Mouse (Mus musculus) T-helper 1 cell (primary cell): Measurements from ENCODE around the gene Lacc1.
"Not testable (repeated sequence)": the region's sequence is repeated elsewhere in the genome, so short reads cannot be mapped to it uniquely, and the experiment has no call there.

Experiments
- in situ Hi-C: fragments of 300-600 bp; cut with MboI, MseI; formaldehyde crosslinking; loops from one replicate; pipeline ENCODE4 v1.15.1; 2025; ENCODE audit warnings: high pct_unique_total_duplicates

Gene Lacc1

DNA sequence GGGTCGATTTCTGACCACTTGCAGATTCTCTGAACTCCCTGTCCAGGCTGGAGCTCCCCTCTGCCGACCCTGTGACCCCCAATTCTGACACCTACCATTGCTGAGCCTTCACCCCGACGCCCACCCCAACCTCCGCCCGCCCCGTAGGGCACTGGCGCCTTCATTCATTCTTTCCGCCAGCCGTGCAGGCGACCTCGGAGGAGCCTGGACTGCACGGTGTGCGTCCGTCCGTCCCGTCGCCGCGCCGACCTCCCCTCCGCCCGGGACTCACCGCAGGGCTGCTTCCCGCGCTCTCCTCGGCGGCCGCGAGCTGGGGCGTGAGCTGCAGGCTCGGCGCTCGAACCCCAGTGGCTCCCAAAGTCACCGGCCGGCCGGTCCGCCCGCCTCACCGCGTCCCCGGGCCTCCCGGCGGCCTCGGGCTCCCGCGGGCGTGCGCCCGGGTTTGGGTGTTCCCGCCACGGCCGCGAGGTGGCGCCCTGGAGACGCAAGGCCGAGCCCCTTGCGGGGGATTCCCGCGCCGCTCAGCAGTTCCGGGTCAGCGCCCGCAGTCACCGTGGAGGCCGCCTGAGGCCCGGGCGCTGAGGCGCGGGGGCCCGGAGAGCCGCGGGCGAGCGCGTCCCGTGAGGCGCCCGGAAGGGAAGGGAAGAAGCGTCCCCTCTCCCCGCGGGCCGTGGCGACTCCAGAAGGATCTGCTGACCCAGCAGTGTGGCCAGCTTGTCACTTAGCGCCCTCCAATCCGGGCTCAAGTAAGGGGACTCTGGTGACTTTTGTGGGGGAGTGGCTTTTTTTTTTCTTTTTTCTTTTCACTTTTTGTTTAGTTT, at the start of gene Lacc1, which contains the start of gene Ccdc122:
Gene Lacc1 (minus strand): TSS at position 679 of the 821 bp plus-strand sequence.
Gene Ccdc122 (plus strand): TSS at position 547 of the 821 bp plus-strand sequence.
- in situ Hi-C loops = no loop called here

DNA sequence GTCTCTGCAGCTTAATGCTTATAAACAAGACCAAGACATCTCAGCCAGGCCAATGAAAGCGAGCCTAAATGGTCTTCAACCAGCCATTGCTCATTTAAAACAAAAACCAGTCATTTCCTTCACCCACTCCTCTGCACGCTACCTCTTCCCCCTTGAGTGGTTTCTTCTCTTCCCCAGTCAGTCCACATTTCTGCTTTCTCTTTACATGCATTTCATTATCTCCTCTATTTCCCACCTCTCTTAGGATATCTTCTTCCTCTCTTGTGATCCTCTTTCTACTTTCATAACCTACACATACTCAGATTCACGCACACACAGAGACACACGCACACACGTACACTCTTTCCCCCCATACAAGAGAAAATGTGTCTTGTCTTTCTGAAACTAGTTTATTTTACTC, 44.5 kb upstream of the Lacc1 start:
- in situ Hi-C loops = no loop called here

DNA sequence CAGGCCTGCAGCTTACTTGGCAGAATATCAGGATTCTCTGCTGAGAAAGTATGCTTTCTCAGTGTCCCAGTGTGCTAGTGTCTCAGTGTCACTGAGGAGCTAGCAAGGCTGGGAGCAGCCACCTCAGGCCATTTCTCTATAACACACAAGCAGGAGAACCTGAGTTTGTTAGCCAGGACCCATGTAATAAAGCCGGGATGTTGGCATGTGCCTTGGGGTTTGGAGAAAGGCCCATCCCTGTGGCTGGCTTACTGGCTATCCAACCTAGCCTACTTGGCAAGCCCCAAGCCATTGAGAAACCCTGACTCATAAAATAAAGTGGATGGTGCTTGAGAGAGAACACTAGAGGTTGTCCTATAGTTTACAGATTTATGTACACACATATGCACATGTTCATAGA, 32.7 kb upstream of the Lacc1 start:
- in situ Hi-C loops = no loop called here

DNA sequence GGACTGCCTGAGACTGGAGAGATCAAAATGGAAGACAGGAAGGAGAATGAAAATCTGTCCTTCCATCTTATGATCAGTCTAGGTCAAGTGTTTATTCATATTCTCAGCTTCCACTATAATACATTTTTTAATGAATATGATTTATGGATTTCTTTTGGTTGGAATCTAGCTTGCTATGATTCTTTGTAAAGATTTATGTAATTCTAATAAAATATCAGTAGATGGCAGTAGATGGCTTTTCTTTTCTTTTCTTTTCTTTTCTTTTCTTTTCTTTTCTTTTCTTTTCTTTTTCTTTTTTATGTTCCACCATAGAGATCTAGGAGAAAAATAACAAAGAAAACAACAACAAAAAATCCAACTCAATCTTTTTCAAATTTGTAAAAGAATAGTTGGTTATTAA, 16.6 kb upstream of the Lacc1 start:
- in situ Hi-C loops = no loop called here

DNA sequence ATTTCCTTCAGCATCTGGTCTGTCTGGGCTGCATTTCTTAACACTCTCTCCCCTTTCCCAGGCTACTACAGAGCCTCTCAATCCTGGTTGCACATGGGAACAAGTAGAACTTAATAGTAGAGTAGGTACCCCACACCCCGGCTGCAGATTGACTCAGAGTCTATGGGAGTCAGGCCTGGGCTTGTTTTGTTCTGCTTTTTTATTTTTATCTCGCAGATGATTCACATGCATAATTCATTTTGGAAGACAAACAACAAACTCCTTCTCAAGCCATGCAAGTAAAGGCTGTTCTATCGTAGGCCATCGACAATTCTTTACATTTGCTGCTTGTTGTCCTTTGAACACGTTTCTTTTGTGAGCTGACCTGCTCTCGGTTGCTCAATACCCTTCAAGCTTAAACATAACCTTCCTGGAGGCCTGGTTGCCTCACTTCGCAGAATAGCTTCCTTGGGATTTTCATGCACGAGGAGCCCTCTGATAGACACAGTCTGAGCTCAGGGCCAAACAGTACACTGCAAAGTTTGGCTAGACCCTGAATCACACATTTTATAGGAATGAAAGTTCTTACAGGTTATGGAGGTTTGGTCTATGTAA, 1.2 kb upstream of the Lacc1 start:
- in situ Hi-C loops = no loop called here

DNA sequence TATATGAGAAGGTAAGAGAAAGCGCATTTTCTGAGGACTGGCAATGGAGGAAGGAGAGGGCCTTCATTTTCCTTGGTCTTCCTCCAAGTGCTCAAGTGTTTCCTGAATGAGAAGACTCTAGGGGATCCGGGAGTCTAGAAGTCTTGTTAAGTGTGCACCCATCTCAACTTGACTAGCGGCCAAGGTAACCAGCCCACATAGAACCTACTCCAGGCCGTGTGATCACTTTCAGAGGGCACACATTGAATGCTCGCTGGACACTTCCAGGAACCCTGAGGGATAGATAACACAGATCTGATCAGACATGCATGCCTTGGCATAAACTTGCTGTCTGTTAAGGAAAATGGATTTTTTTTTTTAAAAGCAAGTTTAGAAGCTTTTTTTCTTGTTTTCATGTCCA, 626 bp upstream of the Lacc1 start:
- in situ Hi-C loops = no loop called here

DNA sequence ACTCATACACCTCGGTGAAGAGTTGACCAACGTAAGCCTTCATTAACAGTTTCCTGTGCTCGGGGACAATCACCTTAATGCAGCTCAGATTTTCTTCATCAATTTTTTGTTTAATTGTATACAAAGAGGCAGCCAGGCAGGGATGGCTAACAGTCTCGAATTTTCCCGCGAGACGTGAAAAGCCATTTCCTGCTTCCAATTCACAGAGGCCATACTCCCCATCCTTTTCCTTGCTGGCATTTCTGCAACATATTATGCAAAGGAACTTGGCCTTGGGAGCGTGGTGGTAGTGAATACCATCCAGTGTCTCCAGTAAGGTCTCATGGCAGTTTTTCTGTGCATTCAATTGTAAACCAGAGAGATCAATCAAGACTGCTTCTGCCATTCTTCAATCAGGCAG, 1.7 kb downstream of the Lacc1 start:
- in situ Hi-C loops = no loop called here

DNA sequence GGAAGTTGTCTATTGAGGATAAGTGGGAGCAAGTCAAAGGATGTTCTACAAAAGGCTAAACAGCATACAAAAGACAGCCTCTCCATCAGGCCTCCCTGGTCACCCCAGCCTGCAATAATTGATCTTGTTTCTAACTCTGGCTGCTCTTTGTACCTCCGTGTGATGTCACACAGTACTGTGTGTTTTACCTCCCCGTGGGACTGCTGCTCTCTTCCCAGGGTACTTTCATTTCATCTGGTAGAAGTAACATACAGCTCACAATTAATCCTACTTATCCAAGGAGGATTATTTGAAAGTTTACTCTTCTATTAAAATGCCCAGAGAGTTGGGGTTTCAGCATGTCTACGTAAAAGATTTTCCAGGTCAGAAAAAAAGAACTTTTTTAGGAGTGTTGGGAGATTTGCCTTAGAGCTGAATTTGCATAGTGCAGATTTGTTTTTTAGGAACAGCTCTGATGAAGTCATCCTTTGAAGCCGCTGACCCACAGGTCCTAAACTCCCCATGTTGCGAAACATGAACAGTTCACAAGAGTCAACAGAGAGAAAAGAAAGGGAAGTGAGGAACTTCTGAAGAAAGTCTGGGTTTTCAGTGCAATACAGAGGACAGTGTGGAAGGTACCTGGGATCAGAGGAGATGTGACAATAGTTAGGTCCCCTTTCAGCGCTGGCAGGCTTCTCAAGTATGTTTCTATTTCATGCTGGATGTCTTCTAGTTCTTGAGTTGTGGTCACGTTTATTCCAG, 2.4 kb downstream of the Lacc1 start:
- in situ Hi-C loops = no loop called here

DNA sequence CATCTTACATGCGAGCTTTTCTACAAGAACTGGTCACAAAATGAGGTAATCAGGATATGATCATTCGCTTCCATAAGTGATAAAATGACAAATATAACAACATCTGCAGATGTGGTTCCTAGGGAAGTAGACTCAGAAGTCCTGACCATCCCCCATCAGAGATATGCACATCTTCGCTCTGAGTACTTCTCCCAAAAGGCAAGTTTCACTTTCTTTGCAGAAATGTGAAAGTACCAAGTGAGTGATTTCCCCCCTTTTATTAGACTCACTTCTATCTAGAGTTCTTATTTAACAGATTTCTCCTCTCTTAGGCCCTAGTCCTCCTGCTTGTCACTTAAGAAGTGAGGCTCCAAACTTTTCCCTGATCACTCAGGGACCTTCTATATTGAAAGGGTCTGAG, 3.3 kb downstream of the Lacc1 start:
- in situ Hi-C loops = no loop called here

DNA sequence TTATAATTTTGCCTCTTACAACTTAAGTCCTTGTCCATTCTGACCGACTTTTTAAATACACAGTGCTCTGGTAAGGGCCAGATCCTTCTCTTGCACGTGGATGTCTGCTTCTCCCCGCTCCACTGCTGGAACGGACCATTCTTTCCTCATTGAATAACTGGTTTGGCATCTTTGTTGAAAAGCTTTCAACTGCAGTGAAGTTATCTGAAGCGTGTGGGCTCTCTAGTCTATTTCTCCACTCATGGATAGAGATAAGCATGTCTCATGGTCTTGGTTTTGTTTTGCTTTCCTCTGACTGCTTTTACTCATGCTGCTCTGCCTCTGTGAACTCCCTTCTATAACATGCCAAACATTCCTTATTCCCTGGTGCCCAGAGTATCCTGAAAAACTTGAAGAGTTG, 4.3 kb downstream of the Lacc1 start:
- in situ Hi-C loops = no loop called here

DNA sequence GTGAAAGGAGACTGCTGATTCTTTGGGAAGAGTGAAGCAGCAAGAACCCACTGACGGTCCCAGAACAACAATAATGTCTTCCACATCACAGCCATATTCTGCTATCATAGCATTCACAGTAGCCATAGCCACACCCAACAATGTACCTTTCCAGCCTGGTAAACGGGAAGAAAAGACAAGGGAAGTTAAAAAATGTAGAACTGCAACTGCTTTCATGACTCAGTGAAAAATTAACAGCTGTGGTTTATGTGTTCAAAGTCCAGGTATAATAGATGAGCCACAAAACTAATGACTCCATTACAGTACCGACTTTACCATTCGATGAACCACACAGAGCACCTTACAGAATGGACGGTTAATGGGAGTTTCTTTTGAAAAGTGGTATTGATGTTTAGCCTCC, 5.9 kb downstream of the Lacc1 start:
- in situ Hi-C loops = no loop called here

DNA sequence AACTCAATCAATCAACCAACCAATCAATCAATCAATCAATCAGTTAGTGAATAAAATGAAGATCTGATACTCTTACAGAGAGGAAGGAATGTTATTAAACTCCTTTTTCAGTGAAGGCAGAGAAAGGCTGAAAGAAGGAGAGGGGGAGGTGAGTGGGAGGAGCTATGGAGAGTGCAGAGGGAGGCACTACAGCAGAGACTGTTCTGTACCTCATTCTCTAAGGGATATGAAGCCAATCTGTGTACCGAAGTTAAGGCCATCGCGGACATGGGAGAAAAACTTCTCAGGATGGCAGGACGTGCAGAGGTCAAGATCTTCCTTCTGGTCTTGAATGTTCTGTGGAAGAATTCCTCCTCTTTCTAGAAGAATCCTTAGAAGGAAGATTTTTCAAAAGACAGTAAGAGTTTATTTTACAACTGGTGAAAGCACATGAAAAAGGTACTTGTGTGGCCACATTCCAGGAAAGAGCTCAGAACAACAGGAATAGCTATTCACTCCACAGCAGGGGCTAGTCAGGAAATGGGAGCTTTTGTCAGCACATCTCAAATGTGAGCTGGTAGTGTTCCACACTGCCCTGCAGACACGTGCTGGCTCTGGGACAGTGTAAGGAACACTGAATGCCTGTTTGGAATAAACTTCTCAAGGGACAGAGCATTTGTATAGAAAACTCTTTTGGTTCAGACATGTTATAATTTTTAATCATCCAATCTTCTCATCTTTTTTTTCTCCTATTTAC, 7.2 kb downstream of the Lacc1 start:
- in situ Hi-C loops = no loop called here

DNA sequence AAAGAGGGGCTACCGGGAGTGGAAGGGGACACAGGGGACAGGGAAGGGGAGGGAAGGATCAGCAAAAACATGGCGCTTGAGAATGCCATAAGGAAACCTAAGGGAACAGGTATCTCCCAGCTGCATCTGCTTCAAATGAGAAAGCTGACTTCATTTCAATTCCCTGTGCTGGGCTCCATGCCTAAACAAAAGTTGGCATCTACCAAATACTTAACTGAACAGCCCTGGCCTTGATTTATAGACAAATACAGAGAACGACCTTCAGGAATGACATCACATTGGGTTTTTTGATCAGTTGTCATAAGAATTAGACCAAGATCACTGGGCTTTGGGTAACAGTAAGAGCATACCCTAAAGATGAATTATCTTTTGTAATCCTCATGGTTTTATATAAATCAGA, 12.2 kb downstream of the Lacc1 start:
- in situ Hi-C loops = no loop called here

DNA sequence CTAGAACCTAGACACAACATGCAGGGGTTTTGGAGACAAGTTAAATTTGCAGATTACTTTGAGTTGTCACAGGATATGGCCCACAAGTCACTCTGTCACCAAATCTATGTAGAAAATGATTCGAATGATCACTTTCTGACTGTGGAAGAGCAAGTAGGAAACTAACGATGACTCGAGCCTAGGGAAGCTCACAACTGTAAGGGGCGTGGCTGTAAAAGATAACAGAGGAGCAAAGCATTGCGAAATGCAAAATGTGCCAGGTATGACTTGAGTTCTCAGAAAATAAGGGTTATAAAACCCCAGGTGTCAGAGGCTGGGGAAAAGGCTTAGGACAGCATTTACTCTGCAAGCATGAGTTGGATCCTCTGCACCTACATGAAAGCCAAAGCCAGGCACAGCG, 19.5 kb downstream of the Lacc1 start:
- in situ Hi-C loops = no loop called here

DNA sequence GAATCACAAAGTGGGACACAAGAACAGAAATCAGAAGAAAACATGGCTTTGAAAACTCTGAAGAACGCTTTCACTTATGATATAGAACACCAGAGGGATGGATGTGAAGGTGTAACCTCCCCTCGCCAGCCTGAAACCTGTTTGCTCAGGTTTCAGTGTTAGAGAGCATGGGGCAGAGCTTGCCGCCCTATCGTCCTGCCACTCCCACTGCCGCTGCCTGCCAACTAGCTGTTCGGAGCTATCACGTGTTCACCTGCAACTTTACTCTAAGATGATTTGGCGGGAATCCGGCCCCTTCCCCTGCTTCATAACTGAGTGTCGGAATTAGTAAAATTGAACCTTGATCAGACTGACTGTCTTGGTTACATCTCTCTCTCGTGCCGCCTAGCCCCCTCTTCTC, 19.9 kb downstream of the Lacc1 start:
- in situ Hi-C loops = not testable (repeated sequence)

DNA sequence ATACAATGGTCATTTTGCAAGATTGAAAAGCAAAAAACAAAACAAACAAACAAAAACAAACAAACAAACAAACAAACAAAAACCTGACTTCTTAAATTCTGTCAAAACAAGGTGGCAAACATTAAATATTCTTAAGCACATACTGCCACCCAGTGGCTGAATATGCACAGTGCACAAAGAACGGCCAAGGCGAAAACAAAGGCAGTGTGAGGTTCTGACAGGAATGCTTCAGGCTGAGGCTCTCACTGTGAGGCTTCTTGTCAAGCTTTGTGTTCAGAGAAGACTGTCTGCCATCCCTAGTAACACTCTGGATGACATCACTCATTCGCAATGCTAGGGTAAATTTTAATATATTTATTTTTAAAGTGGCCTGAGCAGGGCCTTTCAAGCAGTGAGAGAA, 24.9 kb downstream of the Lacc1 start:
- in situ Hi-C loops = no loop called here

DNA sequence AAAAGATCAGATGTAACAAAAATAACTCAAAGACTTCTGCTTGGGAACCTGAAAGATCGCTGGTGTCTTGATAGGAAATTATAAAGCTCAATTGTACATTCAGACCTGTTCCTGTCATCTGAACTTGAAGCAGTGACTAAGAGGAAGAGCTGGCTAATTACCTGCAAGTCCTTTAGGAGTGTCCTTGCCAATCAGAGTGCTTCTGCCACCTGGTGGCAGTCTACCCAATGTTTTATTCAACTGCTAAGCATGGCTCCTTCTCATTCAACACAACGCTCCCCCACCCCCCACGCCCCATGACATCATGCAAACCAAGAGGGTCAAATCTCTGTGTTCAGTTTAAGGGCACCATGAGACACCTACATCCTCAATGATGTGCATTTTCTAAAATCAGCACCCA, 28.5 kb downstream of the Lacc1 start:
- in situ Hi-C loops = loop anchor here (5.0 kb wide), 1 partner anchor 526 kb away; no protein-coding TSS in a partner anchor

DNA sequence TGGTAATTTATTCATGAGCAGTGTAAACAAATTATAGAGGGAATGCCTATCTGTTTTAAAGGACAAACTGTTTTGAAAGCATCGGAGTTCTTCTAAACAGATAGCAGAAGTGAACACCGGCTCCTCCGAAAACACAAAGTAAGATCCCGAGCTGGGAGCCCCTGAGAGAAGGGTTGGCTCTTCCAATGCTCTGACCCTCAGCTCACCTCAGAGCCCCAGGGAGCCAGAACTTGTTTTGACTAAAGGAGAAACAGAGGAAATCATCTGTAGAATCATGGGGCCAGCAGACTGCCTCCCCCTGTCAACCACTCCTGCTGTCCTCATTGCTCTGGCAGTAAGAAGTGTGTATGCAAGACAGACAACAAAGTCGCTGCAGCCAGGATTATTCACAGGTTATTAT, 31.1 kb downstream of the Lacc1 start:
- in situ Hi-C loops = loop anchor here (5.0 kb wide), 1 partner anchor 523 kb away; no protein-coding TSS in a partner anchor

DNA sequence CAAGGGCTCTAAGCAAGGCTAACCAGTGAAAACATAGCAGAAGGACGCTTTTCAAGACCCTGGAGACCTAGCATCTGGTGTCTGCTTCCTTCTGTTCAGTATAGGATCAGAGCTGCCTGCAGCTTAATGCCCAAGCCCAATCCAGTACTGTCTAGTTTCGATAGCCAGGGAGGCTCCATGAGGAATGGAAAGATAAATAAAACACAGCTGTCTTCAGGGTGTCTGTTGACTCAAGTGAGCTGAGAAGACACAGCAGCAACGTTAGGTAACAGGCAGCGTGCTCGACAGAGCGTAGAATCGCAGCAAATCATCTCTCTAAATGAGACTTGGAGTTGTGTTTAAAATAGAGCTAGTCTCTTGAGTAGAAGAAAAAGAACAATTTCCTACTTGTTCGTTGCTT, 32.0 kb downstream of the Lacc1 start:
- in situ Hi-C loops = loop anchor here (5.0 kb wide), 1 partner anchor 522 kb away; no protein-coding TSS in a partner anchor

DNA sequence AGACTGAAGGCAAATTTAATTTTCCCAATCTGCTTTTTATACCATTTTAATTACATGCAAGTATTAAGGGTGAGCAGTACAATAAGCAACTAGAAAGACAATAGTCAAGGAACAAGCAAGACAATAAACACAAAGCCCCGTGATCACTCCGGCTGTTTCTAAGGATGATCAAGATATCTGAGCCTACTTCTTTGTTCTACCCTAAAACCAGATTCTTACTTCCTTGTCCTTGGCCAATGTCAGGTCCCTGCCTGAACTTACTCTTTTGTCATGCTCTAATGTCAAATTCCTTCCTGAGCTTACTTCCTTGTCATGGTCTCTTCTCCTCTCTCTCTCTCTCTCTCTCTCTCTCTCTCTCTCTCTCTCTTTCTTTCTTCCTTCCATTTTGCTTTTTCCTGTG, 46.4 kb downstream of the Lacc1 start:
- in situ Hi-C loops = not testable (repeated sequence)

DNA sequence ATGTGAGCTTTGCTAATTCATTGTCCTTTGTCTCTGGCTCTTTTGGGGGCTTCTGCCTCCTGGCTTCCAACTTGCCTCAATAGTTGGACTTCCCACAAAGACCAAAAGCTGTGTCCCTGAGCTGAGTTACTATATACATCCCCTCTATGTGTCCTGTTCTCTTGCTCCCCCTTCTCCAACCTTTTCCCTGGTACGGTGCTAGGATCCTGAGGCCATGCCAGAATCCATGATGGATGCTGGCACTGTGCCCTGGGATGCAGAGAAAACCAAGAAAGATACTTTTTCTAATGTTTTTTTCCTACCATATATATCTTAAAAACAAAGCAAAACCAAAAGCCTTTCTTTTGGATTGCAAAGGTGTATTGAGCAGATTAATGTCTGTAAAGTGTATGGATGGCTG, 54.9 kb downstream of the Lacc1 start:
- in situ Hi-C loops = no loop called here

DNA sequence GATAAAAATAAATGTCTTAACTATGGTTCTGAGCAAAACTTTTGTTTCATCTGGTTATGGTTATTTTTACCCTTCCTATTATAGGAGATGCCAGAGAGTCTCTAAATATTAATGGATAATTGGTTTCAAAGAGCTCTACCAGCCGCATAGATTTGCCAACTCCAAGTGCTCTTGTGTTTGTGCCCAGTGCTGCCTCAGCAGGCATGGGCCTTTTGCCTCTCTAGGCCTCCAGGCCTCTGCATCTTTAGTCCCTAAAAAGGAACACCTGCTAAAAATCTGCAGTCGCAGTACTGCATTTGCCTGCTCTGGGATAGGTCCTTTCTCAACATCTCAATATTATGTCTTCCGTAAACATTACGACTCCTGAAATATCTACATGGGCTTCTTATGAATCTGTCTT, 55.5 kb downstream of the Lacc1 start:
- in situ Hi-C loops = no loop called here
